Mouse (Mus musculus) MEL (cell line): ENCODE results near the gene Cox4i1. TPM values are rescaled to one million over a fixed set of nuclear protein-coding genes. Genes with fewer than 3 reads are reported as not detected.

Experiments
- DNase-seq: peaks from one replicate; pipeline ENCODE4 v3.0.0; 2011; ENCODE audit warnings: low read depth, low spot score
- H3K27ac ChIP-seq: 2 replicates; pipeline ENCODE4 v1.5.1; 2012; ENCODE audit warnings: low read depth, mild to moderate bottlenecking, control low read depth, low read length, moderate library complexity; ENCODE audit not compliant: control insufficient read depth
- H3K27me3 ChIP-seq, 2 experiments: fragments of 150-350 bp in 1 of 2; sonication (generic) in 1 of 2; 2 replicates each; pipeline ENCODE4 v1.6.1; 2012; ENCODE audit warnings: low read length in 2 of 2, mild to moderate bottlenecking in 2 of 2, improper control_type of control experiment in 1 of 2, moderate library complexity in 1 of 2; ENCODE audit not compliant: insufficient read depth in 2 of 2, control insufficient read depth in 1 of 2
- H3K36me3 ChIP-seq, 2 experiments: 2 replicates each; pipeline ENCODE4 v1.6.1; 2012 to 2014; ENCODE audit warnings: low read length in 2 of 2, improper control_type of control experiment in 1 of 2, inconsistent platforms in 1 of 2, mild to moderate bottlenecking in 1 of 2; ENCODE audit not compliant: insufficient read depth in 2 of 2, control insufficient read depth in 1 of 2
- H3K4me1 ChIP-seq, 2 experiments: fragments of 150-350 bp in 1 of 2; sonication (generic) in 1 of 2; 2 replicates each; pipeline ENCODE4 v1.6.1; 2012; ENCODE audit warnings: low read length in 2 of 2, improper control_type of control experiment in 1 of 2, mild to moderate bottlenecking in 1 of 2; ENCODE audit not compliant: insufficient read depth in 2 of 2, control insufficient read depth in 1 of 2
- H3K4me3 ChIP-seq, 2 experiments: fragments of 150-350 bp in 1 of 2; sonication (generic) in 1 of 2; 2 replicates each; pipeline ENCODE4 v1.5.1; 2012; ENCODE audit warnings: low read depth in 2 of 2, low read length in 2 of 2, mild to moderate bottlenecking in 2 of 2, moderate library complexity in 2 of 2, control low read depth in 1 of 2, improper control_type of control experiment in 1 of 2; ENCODE audit not compliant: control insufficient read depth in 1 of 2, insufficient read depth in 1 of 2
- H3K79me2 ChIP-seq: 2 replicates; pipeline ENCODE4 v1.6.1; 2012; ENCODE audit warnings: mild to moderate bottlenecking, low read length, moderate library complexity; ENCODE audit not compliant: control insufficient read depth, poor library complexity, insufficient read depth
- H3K9ac ChIP-seq: 2 replicates; pipeline ENCODE4 v1.6.1; 2012; ENCODE audit warnings: low read depth, mild to moderate bottlenecking, control low read depth, low read length, moderate library complexity; ENCODE audit not compliant: control insufficient read depth, poor library complexity, severe bottlenecking
- H3K9me3 ChIP-seq: fragments of 150-350 bp; sonication (generic); replicated peaks from 2 replicates; pipeline ENCODE4 v1.6.1; 2012; ENCODE audit warnings: mild to moderate bottlenecking, low read length, improper control_type of control experiment, moderate library complexity; ENCODE audit not compliant: insufficient read depth
- BHLHE40 ChIP-seq: IDR thresholded peaks from 2 replicates; pipeline ENCODE4 v1.6.1; 2012; ENCODE audit warnings: low read depth, mild to moderate bottlenecking, inconsistent platforms, low read length, improper control_type of control experiment, borderline replicate concordance
- CHD1 ChIP-seq: IDR thresholded peaks from 2 replicates; pipeline ENCODE4 v1.6.1; 2012; ENCODE audit warnings: low read depth, mild to moderate bottlenecking, inconsistent platforms, low read length, improper control_type of control experiment
- E2F4 ChIP-seq: IDR thresholded peaks from 2 replicates; pipeline ENCODE4 v1.6.1; 2011; ENCODE audit warnings: low read depth, low read length, improper control_type of control experiment, borderline replicate concordance
- ELF1 ChIP-seq: IDR thresholded peaks from 2 replicates; pipeline ENCODE4 v1.6.1; 2014; ENCODE audit warnings: low read depth, mild to moderate bottlenecking, inconsistent platforms, low read length, improper control_type of control experiment, moderate library complexity
- EP300 ChIP-seq, 2 experiments: IDR thresholded peaks; 2 replicates each; pipeline ENCODE4 v1.6.1; 2011; ENCODE audit warnings: improper control_type of control experiment in 2 of 2, low read length in 2 of 2, low read depth in 1 of 2, mild to moderate bottlenecking in 1 of 2
- ETS1 ChIP-seq: IDR thresholded peaks from 2 replicates; pipeline ENCODE4 v1.6.1; 2012; ENCODE audit warnings: low read depth, mild to moderate bottlenecking, inconsistent platforms, low read length, improper control_type of control experiment, moderate library complexity
- MAFK ChIP-seq: IDR thresholded peaks from 2 replicates; pipeline ENCODE4 v1.6.1; 2011; ENCODE audit warnings: low read depth, mild to moderate bottlenecking, low read length, improper control_type of control experiment, borderline replicate concordance
- MAX ChIP-seq: IDR thresholded peaks from 2 replicates; pipeline ENCODE4 v1.6.1; 2011; ENCODE audit warnings: low read length, improper control_type of control experiment
- MXI1 ChIP-seq: IDR thresholded peaks from 2 replicates; pipeline ENCODE4 v1.6.1; 2011; ENCODE audit warnings: mild to moderate bottlenecking, low read depth, low read length, improper control_type of control experiment
- MYB ChIP-seq: IDR thresholded peaks from 2 replicates; pipeline ENCODE4 v1.6.1; 2011; ENCODE audit warnings: mild to moderate bottlenecking, low read depth, low read length, improper control_type of control experiment
- MYC ChIP-seq: IDR thresholded peaks from 2 replicates; pipeline ENCODE4 v1.6.1; 2011; ENCODE audit warnings: low read depth, mild to moderate bottlenecking, low read length, improper control_type of control experiment, moderate library complexity
- NELFE ChIP-seq: IDR thresholded peaks from 2 replicates; pipeline ENCODE4 v1.6.1; 2011; ENCODE audit warnings: low read depth, low read length, improper control_type of control experiment
- POLR2AphosphoS2 ChIP-seq: IDR thresholded peaks from 2 replicates; pipeline ENCODE4 v1.6.1; 2011; ENCODE audit warnings: low read length, improper control_type of control experiment
- SIN3A ChIP-seq: IDR thresholded peaks from 2 replicates; pipeline ENCODE4 v1.6.1; 2012; ENCODE audit warnings: low read length, improper control_type of control experiment, inconsistent platforms
- TBP ChIP-seq: IDR thresholded peaks from 2 replicates; pipeline ENCODE4 v1.8.0; 2011; ENCODE audit warnings: low read depth, low read length, improper control_type of control experiment
- UBTF ChIP-seq: IDR thresholded peaks from 2 replicates; pipeline ENCODE4 v1.6.1; 2012; ENCODE audit warnings: low read depth, mild to moderate bottlenecking, inconsistent platforms, low read length, improper control_type of control experiment, moderate library complexity, borderline replicate concordance; ENCODE audit not compliant: insufficient read depth
- USF1 ChIP-seq: IDR thresholded peaks from 2 replicates; pipeline ENCODE4 v1.6.1; 2014; ENCODE audit warnings: low read depth, mild to moderate bottlenecking, inconsistent platforms, low read length, improper control_type of control experiment, moderate library complexity
- USF2 ChIP-seq, 2 experiments: IDR thresholded peaks; 2 replicates each; pipeline ENCODE4 v1.6.1; 2011 to 2012; ENCODE audit warnings: improper control_type of control experiment in 2 of 2, low read length in 2 of 2, borderline replicate concordance in 1 of 2, inconsistent platforms in 1 of 2, low read depth in 1 of 2, mild to moderate bottlenecking in 1 of 2; ENCODE audit not compliant: insufficient read depth in 1 of 2
- ZC3H11A ChIP-seq: IDR thresholded peaks from 2 replicates; pipeline ENCODE4 v1.6.1; 2012; ENCODE audit warnings: low read depth, mild to moderate bottlenecking, inconsistent platforms, low read length, improper control_type of control experiment
- ZMIZ1 ChIP-seq: IDR thresholded peaks from 2 replicates; pipeline ENCODE4 v1.6.1; 2012; ENCODE audit warnings: low read depth, mild to moderate bottlenecking, inconsistent platforms, low read length, improper control_type of control experiment, moderate library complexity
- ZNF384 ChIP-seq: IDR thresholded peaks from 2 replicates; pipeline ENCODE4 v1.6.1; 2012; ENCODE audit warnings: low read depth, mild to moderate bottlenecking, inconsistent platforms, low read length, improper control_type of control experiment
- polyA plus RNA-seq, 2 experiments: library from polyadenylated mRNA; stranded (reverse) in 1 of 2; unstranded in 1 of 2; fragments of >175 nt in 1 of 2; fragments of >200 nt in 1 of 2; gene quantifications; 2 replicates each; pipeline versions ENCODE4 v1.2.1 to v1.2.4; 2012; ENCODE audit warnings: low replicate concordance in 2 of 2, low read depth in 1 of 2; ENCODE audit not compliant: insufficient read length in 2 of 2, insufficient read depth in 1 of 2, missing spikeins in 1 of 2
- total RNA-seq: library from RNA; depleted of rRNA; stranded (reverse); fragments of 300-350 nt; gene quantifications from 2 replicates; pipeline ENCODE4 v1.2.3, GENCODE M21; 2012

The Cox4i1 gene
- total and polyA plus RNA-seq, 3 experiments, result 1,011 to 2,173 (median 1,431) TPM

DNA sequence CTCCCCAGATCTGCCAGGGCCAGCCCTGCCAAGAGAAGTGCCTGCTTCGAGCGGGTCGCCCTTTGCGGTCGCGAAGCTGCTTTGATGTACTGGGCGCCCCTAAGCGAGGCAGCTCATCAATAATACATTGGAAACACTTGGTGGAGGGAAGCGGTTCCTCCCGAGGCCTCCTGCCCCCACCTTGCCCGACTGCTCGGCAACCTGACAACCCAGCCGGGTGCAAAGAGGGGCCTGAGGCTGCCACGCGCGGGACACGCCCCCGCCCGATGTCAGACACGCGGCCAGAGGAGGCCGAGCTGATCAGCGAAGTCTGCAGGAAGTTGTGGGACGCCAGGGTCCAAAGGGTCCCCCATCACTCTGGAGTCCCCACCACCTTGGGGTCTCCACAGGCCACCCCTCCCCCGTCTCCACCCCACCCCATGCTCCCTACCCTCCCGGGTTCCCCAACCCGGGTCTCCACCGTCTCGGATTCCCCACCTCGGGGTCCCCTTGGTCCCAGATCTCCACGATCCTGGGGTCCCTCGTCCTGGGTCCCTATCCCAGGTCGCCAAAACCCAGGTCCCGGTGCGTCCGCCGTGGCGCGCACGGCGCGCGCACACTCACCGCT, 34.3 kb upstream of the Cox4i1 start:
- H3K79me2 ChIP-seq, result no peaks in the 10 kb centered on the region
- TF ChIP-seq MAFK, result no peak
- TF ChIP-seq ETS1, result no peak
- TF ChIP-seq USF2 (IDR thresholded peaks at IDR 0.05; ENCODE audit: borderline replicate concordance in 1 of 2, insufficient read depth in 1 of 2, low read depth in 1 of 2, low read length in 2 of 2), result no peak
- no peak for TF ChIP-seq MYB
- TF ChIP-seq MAX, result no peak
- TF ChIP-seq POLR2AphosphoS2, result no peak
- no peak for TF ChIP-seq MXI1
- TF ChIP-seq NELFE, result no peak
- TF ChIP-seq MYC, result no peak
- no peaks in the 10 kb centered on the region; a peak in 1 of 4 replicates for H3K36me3 ChIP-seq
- H3K27me3 ChIP-seq, result no peaks in the 10 kb centered on the region
- H3K27ac ChIP-seq, result no peak overlapping the region
- peak overlapping the region; percentile 68 for H3K9ac ChIP-seq
- no peak for DNase-seq
- H3K4me1 ChIP-seq, result no peaks in the 10 kb centered on the region
- H3K9me3 ChIP-seq, result no peaks in the 10 kb centered on the region
- H3K4me3 ChIP-seq, result peak overlapping the region; percentile 49 to 58

DNA sequence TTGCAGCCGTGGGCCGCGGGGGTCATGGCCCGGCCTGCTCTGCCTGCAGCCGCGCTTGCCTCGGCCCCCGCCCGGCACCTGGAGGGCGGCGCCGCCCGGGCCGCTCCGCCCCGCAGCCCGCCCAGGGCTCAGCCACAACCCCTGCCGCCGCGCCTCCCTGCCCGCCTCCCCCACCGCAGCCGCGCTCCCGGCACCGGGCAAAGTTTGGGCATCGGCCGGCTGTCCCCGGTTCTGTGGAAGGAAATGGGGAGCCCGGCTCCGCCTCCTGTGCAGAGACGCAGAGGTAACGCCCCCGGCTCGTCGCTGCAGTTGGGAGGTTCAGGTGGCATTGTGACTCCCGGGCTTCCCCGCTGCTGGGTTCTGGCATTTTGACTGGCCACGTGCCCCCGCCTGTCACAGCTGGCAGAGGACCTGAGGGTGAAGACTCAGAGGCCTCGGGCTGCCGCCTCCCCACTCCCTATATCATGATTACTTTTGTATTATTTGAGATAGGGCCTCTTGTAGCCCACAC, 33.6 kb upstream of the Cox4i1 start:
- H3K27me3 ChIP-seq, result no peaks in the 10 kb centered on the region
- H3K27ac ChIP-seq, result no peak overlapping the region
- peak overlapping the region; percentile 58 to 79 for H3K4me3 ChIP-seq
- no peaks in the 10 kb centered on the region for H3K79me2 ChIP-seq
- TF ChIP-seq MXI1, result peak; percentile 75; the same call in 1 of the 2 replicates
- 0 out of 2 replicates have a peak, but pooled peaks have one; percentile 25 for TF ChIP-seq SIN3A
- no peak for TF ChIP-seq MYB
- no peak for TF ChIP-seq E2F4
- TF ChIP-seq ELF1, result no peak
- no peak for TF ChIP-seq ZC3H11A
- TF ChIP-seq UBTF, result 0 out of 2 replicates have a peak, but pooled peaks have one; percentile 38
- peak; percentile 47; the same call in 1 of the 2 replicates for TF ChIP-seq MAX
- TF ChIP-seq BHLHE40, result no peak
- peak; percentile 81 for TF ChIP-seq USF1
- no peak for TF ChIP-seq ZMIZ1
- TF ChIP-seq USF2 (IDR thresholded peaks at IDR 0.05; ENCODE audit: borderline replicate concordance in 1 of 2, insufficient read depth in 1 of 2, low read depth in 1 of 2, low read length in 2 of 2), result 0 out of 4 replicates have a peak, but pooled peaks of 1 of the 2 experiments have one; percentile 19
- TF ChIP-seq ZNF384, result no peak
- TF ChIP-seq EP300 (IDR thresholded peaks at IDR 0.05; ENCODE audit: low read depth in 1 of 2, low read length in 2 of 2), result no peak
- TF ChIP-seq CHD1, result no peak
- TF ChIP-seq MYC, result 0 out of 2 replicates have a peak, but pooled peaks have one; percentile 22
- no peak for TF ChIP-seq TBP
- H3K9ac ChIP-seq, result peak overlapping the region; percentile 68
- no peaks in the 10 kb centered on the region for H3K9me3 ChIP-seq
- H3K4me1 ChIP-seq, result no peaks in the 10 kb centered on the region
- H3K36me3 ChIP-seq, result no peaks in the 10 kb centered on the region; a peak in 1 of 4 replicates
- peak; percentile 65 for DNase-seq
